ENCODE assay signal across 17 mouse cellular contexts in genomic region chr4:138069371-138069770, GRCm38 (mm10).
DNase-seq lines count a peak whose midpoint lies in the region; TF ChIP-seq lines count a peak whose summit lies in the region.
"Had no signal": no experiment of that assay in that cellular context is flagged by ENCODE, and none has a peak within 500 bp of the region (broad histone marks: within the 10 kb centered on the region; RNA-seq: fewer than 3 reads in every experiment).

No protein-coding gene starts in this region.

- peak; percentile 49 for DNase-seq in cerebellum, adult 9-11 months
- DNase-seq in cerebellum, adult 11 months, result no peak
- DNase-seq in layer of hippocampus, adult 2 months (ENCODE audit: low spot score in 2 of 2), result no peak
- no peak for DNase-seq in layer of hippocampus, adult 9-11 months
- DNase-seq in brain, adult 2 months (ENCODE audit: low read depth, low spot score), result peak; percentile 62
- no peak for DNase-seq in hindbrain, embryonic 10.5 days (ENCODE audit: low spot score)
- DNase-seq: adrenal gland, postnatal 25 days; gastrocnemius, postnatal 36 days; heart, adult 11 months had no signal

- peaks cover 47% of the 10 kb centered on the region; the same call in 1 of the 2 replicates for H3K79me2 ChIP-seq in macrophage (ENCODE audit: inconsistent target)

- no peaks in the 10 kb centered on the region for H3K27me3 ChIP-seq in hindbrain, embryonic 10.5 days (ENCODE audit: insufficient read depth, poor library complexity, severe bottlenecking)
- H3K27me3 ChIP-seq: CH12.LX; forebrain, embryonic 13.5 days; hindbrain, embryonic 13.5 days; Patski had no signal

- no peak overlapping the region for H3K4me3 ChIP-seq in layer of hippocampus, adult 2 months
- no peak overlapping the region for H3K4me3 ChIP-seq in macrophage (ENCODE audit: inconsistent target)
- no peak overlapping the region for H3K4me3 ChIP-seq in hindbrain, embryonic 10.5 days
- H3K4me3 ChIP-seq: embryonic facial prominence, embryonic 10.5 days; forebrain, embryonic 13.5 days; heart, embryonic 10.5 days; hindbrain, embryonic 13.5 days had no signal

- H3K4me1 ChIP-seq in hindbrain, embryonic 10.5 days (replicated peaks), result no peaks in the 10 kb centered on the region
- H3K4me1 ChIP-seq: embryonic facial prominence, embryonic 10.5 days had no signal

- 91% methylated on average over 4 of the region's 4 CpGs for WGBS in macrophage (ENCODE audit: missing documents)
- WGBS in hindbrain, embryonic 10.5 days, result 95% methylated on average over 4 of the region's 4 CpGs

- no peaks in the 10 kb centered on the region for H3K9me3 ChIP-seq in hindbrain, embryonic 10.5 days
- H3K9me3 ChIP-seq: embryonic facial prominence, embryonic 10.5 days; forebrain, embryonic 13.5 days; heart, embryonic 10.5 days; hindbrain, embryonic 13.5 days had no signal

- peaks cover 12% of the 10 kb centered on the region; the same call in 1 of the 2 replicates for H3K36me3 ChIP-seq in macrophage (ENCODE audit: inconsistent target)
- H3K36me3 ChIP-seq in hindbrain, embryonic 10.5 days, result peaks cover 75% of the 10 kb centered on the region

- peak overlapping the region; percentile 87; the same call in 1 of the 2 replicates for H3K27ac ChIP-seq in layer of hippocampus, adult 2 months
- peak overlapping the region; percentile 87 for H3K27ac ChIP-seq in macrophage
- H3K27ac ChIP-seq in hindbrain, embryonic 10.5 days, result no peak overlapping the region
- H3K27ac ChIP-seq: embryonic facial prominence, embryonic 10.5 days; forebrain, embryonic 13.5 days; heart, embryonic 10.5 days; hindbrain, embryonic 13.5 days; hindbrain, postnatal 0 days had no signal

- no peak for TF ChIP-seq CTCF in layer of hippocampus, adult 2 months (conservative IDR thresholded peaks at IDR 0.05)

Comparison
In these comparisons a context has a peak if more than half of its experiments do, and no peak if none do; other contexts are left out.
1. DNase-seq: peak in cerebellum, adult 9-11 months (single experiment) and brain, adult 2 months (single experiment); none in cerebellum, adult 11 months (single experiment), layer of hippocampus, adult 2 months (0 of 2), layer of hippocampus, adult 9-11 months (single experiment) and hindbrain, embryonic 10.5 days (single experiment).